In the genomic region with DNA sequence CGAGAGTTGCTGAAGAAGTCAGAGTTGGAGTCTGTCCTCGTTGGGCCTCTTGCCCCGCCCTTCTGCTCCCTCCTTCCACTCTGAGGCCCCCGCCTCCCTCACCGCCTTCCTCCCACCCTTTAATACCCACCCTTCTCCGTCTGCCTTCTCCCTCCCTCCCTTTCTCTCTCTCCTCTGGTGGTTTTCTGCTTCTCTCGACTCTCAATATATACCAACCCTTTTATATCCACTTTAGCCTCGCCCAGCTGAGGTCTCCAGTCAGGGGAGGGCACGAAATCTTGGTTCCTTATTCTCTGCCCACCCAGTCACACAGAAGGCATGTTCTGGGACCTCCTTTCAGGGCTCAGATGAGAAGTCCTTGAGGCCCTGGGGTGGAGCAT, we compare ENCODE assay signal across 7 mouse cellular contexts. TPM values are rescaled to one million over a fixed set of nuclear protein-coding genes. Genes with fewer than 3 reads are reported as not detected.
DNase-seq lines count a peak whose midpoint lies in the region; ATAC-seq lines count a peak whose summit lies in the region.

A gene (minus strand): TSS at position 163 of the 380 bp plus-strand sequence.

- peaks cover 3% of the 10 kb centered on the region; the same call in 1 of the 2 replicates for H3K36me3 ChIP-seq in embryonic facial prominence, embryonic 12.5 days
- no peaks in the 10 kb centered on the region; the same call in 1 of the 2 replicates for H3K36me3 ChIP-seq in heart, embryonic 11.5 days (ENCODE audit: control insufficient read depth, insufficient read depth, low read length)
- H3K36me3 ChIP-seq in megakaryocyte, embryonic 14.5 days (replicated peaks; ENCODE audit: low read length): peaks cover 38% of the 10 kb centered on the region
- no peaks in the 10 kb centered on the region for H3K36me3 ChIP-seq in stomach, embryonic 16.5 days (ENCODE audit: control insufficient read depth, insufficient read depth, low read length)

- 33% methylated on average over 9 of the region's 9 CpGs for WGBS in embryonic facial prominence, embryonic 12.5 days
- WGBS in heart, embryonic 11.5 days (ENCODE audit: insufficient replicate concordance): 42% methylated on average over 9 of the region's 9 CpGs
- 11% methylated on average over 9 of the region's 9 CpGs for WGBS in stomach, embryonic 16.5 days

- DNase-seq in kidney, postnatal 25 days: peak; percentile 51 to 58
- no peak for DNase-seq in Muller cell, postnatal 12 days (ENCODE audit: inconsistent ontology term)

- no peaks in the 10 kb centered on the region for H3K9me3 ChIP-seq in embryonic facial prominence, embryonic 12.5 days
- no peaks in the 10 kb centered on the region for H3K9me3 ChIP-seq in heart, embryonic 11.5 days (replicated peaks; ENCODE audit: control insufficient read depth, low read length)
- peaks cover 9% of the 10 kb centered on the region for H3K9me3 ChIP-seq in megakaryocyte, embryonic 14.5 days
- no peaks in the 10 kb centered on the region; the same call in 1 of the 2 replicates for H3K9me3 ChIP-seq in stomach, embryonic 16.5 days (replicated peaks; ENCODE audit: control insufficient read depth, low read length)

- no peaks in the 10 kb centered on the region for H3K27me3 ChIP-seq in embryonic facial prominence, embryonic 12.5 days
- H3K27me3 ChIP-seq in heart, embryonic 11.5 days (ENCODE audit: control insufficient read depth, insufficient read depth, low read length): peaks cover 8% of the 10 kb centered on the region
- H3K27me3 ChIP-seq in megakaryocyte, embryonic 14.5 days (replicated peaks): no peaks in the 10 kb centered on the region
- no peaks in the 10 kb centered on the region for H3K27me3 ChIP-seq in stomach, embryonic 16.5 days (ENCODE audit: control insufficient read depth, insufficient read depth, low read length)

- peak within 1 kb of the TSS; percentile 90 for H3K27ac ChIP-seq in embryonic facial prominence, embryonic 12.5 days
- H3K27ac ChIP-seq in heart, embryonic 11.5 days (ENCODE audit: low read depth, low read length): peak within 1 kb of the TSS; percentile 90
- peak within 1 kb of the TSS; percentile 97 for H3K27ac ChIP-seq in stomach, embryonic 16.5 days (ENCODE audit: low read length)

- peak within 1 kb of the TSS; percentile 38 for H3K4me3 ChIP-seq in embryonic facial prominence, embryonic 12.5 days
- H3K4me3 ChIP-seq in heart, embryonic 11.5 days (ENCODE audit: low read depth, low read length): peak within 1 kb of the TSS; percentile 38
- peak within 1 kb of the TSS; percentile 93 for H3K4me3 ChIP-seq in megakaryocyte, embryonic 14.5 days (replicated peaks)
- peak within 1 kb of the TSS; percentile 62 for H3K4me3 ChIP-seq in stomach, embryonic 16.5 days (replicated peaks; ENCODE audit: low read length)

- H3K4me2 ChIP-seq in embryonic facial prominence, embryonic 12.5 days (replicated peaks): peak within 1 kb of the TSS; percentile 45
- H3K4me2 ChIP-seq in heart, embryonic 11.5 days: peak within 1 kb of the TSS; percentile 62
- peak within 1 kb of the TSS; percentile 62 for H3K4me2 ChIP-seq in stomach, embryonic 16.5 days (ENCODE audit: low read depth, low read length)

- ATAC-seq in activated CD4-positive, CD25-positive, alpha-beta regulatory T cell, adult 4 months: peak; percentile 13
- ATAC-seq in embryonic facial prominence, embryonic 12.5 days (ENCODE audit: insufficient number of reproducible peaks, insufficient read depth, low FRiP score, low TSS enrichment): no peak
- ATAC-seq in heart, embryonic 11.5 days (replicated peaks; ENCODE audit: insufficient number of reproducible peaks, low FRiP score, low TSS enrichment): no peak
- ATAC-seq in stomach, embryonic 16.5 days (ENCODE audit: insufficient read depth, low FRiP score): peak; percentile 11; the same call in 1 of the 2 replicates

- peak within 1 kb of the TSS; percentile 46 for H3K9ac ChIP-seq in embryonic facial prominence, embryonic 12.5 days
- H3K9ac ChIP-seq in heart, embryonic 11.5 days (ENCODE audit: low read depth, low read length): peak within 1 kb of the TSS; percentile 62
- peak within 1 kb of the TSS; percentile 84 for H3K9ac ChIP-seq in stomach, embryonic 16.5 days (ENCODE audit: low read length)

- peaks cover 49% of the 10 kb centered on the region for H3K4me1 ChIP-seq in embryonic facial prominence, embryonic 12.5 days
- peaks cover 24% of the 10 kb centered on the region for H3K4me1 ChIP-seq in heart, embryonic 11.5 days (ENCODE audit: control insufficient read depth, insufficient read depth, low read length)
- H3K4me1 ChIP-seq in megakaryocyte, embryonic 14.5 days: peaks cover 81% of the 10 kb centered on the region
- H3K4me1 ChIP-seq in stomach, embryonic 16.5 days (ENCODE audit: control insufficient read depth, insufficient read depth, low read length): peaks cover 63% of the 10 kb centered on the region

RNA-seq across cellular contexts. Expression of the gene that starts here (rescaled TPM):
- 100 to 1,000 TPM; 683 to 699 TPM for polyA plus RNA-seq in activated CD4-positive, CD25-positive, alpha-beta regulatory T cell, adult 4 months (2017; shearing (Covaris generic))
- polyA plus RNA-seq in embryonic facial prominence, embryonic 12.5 days (2016; fragmentation: Nextera tagmentation; extraction: Ambion mirVana): 78.5 and 84.9 TPM in 2 replicates
- polyA plus RNA-seq in heart, embryonic 11.5 days (2014; fragmentation: Nextera tagmentation; extraction: Ambion mirVana): 62.4 and 65.3 TPM in 2 replicates
- polyA plus RNA-seq in megakaryocyte, embryonic 14.5 days (2012; ENCODE audit: insufficient read depth, low replicate concordance): 176 and 453 TPM in 2 replicates
- polyA plus RNA-seq in stomach, embryonic 16.5 days (2015; fragmentation: Nextera tagmentation; extraction: Ambion mirVana): 197 and 224 TPM in 2 replicates

Comparison
In these comparisons a context has a peak if more than half of its experiments do, and no peak if none do; other contexts are left out.
1. ATAC-seq: peak in activated CD4-positive, CD25-positive, alpha-beta regulatory T cell, adult 4 months (single experiment) and stomach, embryonic 16.5 days (single experiment); none in embryonic facial prominence, embryonic 12.5 days (single experiment) and heart, embryonic 11.5 days (single experiment).
2. H3K4me3 ChIP-seq: peak in every context shown above with its lines; median percentile 93 in megakaryocyte, embryonic 14.5 days; 62 in stomach, embryonic 16.5 days; 38 in embryonic facial prominence, embryonic 12.5 days; 38 in heart, embryonic 11.5 days.
3. Peak in every context shown above with its lines, with median percentiles within 50 percentile points of each other: H3K27ac ChIP-seq, H3K4me2 ChIP-seq and H3K9ac ChIP-seq.